Mouse (Mus musculus): ENCODE results near the gene Gprc5b.

Gene Gprc5b

DNA sequence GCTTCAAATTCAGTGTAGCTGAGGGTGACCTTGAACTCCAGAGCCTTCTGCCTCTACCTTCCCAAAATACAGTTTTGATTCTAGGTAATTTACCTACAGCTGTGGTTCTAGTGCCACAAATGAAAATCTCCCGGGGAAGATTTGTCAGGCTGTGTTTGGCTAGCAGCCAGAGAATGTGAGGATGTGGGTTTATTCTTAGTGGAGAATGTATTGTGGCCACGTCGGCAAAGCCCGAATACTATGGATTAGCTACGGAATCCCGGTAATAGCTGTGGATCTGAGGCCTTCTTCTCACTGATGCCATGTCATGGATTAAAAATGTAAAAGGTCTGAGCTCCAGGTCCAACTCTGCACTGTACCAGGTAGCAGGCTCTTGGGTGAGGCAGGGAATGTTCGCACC, 45.3 kb downstream of the Gprc5b start:
- DNase-seq (ENCODE audit: low spot score), result no peak

DNA sequence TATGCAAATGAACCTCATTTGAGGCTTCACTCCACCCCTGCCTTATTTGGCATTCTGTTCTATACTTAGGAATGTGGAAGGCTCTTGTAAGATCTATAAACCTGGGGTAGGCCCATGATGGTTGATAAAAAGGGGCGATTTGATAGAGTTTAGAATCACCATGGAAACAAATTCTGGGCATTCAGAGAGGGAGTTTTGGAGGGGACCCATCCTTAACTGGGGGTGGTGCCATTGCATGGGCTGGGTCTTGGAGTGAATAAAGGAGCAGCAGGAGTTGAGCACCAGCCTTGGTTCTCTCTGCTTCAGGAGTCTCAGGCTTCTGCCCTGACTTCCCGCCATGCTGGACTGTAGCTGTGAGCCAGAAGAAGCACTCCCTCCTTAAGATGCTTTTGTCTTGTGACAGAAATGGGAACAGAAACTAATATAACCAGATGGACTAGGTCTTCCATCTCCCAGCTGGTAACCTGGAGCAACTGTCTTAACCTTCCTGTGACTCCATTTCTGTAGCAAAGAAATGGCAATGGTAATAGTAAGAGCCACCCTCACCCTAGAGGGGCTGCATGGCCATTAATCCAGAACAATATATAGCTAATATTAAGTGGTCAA, 46.2 kb downstream of the Gprc5b start:
- no peak for DNase-seq (ENCODE audit: low spot score)

DNA sequence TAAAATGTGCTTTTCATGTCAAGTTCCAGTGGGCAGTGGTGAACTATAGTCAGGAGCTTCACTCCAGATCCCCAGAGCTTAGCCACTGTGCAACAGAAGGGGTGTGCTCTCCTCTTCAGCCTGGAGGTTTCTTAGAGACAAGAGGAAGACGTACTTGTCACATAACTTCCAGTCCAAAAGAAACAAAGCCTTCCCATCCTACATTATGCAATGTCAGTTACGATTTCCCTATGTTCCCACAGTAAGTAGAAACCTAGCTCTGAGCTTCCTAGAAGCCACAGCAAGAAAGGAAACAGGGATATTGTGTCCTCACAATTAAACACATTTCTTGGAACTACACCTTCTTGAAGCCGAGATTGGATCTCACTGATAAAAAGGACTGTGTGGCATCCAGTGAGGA, 47.8 kb downstream of the Gprc5b start:
- DNase-seq (ENCODE audit: low spot score), result no peak

DNA sequence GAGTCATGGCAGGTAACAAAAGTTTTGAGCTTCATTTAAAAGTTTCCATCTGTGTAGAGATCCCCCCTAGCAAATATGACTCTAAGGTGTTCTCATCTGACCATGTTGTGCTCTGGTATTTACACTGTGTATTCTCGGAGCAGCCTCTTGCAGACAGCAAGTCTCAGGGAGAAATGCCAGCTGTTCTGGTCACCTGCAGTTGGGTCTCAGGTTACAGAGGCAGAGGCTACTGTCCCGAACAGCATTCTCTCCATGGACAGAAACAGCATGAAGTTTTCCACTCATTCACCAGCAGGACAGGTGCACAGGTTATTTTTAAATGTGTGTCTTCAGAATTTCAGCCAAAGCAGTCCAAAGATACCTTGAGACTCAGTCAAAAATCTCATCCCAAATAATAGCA, 50.1 kb downstream of the Gprc5b start:
- no peak for DNase-seq (ENCODE audit: low spot score)

DNA sequence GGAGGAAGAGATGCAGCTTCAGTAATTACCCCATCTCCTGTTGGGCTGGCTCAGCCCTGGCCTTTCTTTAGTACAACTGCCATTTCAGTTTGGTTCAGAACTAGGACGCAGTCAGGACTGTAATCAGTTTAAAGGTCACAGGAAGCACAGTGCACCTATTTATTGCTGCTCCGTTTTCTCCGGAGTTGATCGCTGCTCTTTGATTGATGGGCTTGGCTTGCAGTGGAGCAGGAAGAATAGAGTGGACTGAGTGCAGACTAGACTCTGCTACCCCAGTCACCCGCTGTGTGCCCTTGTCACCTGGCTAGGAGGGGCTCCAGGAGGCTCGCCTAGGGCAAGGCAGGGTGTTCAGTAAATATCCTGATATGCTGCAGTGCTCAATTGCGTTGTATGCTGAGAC, 51.8 kb downstream of the Gprc5b start:
- DNase-seq (ENCODE audit: low spot score), result no peak

DNA sequence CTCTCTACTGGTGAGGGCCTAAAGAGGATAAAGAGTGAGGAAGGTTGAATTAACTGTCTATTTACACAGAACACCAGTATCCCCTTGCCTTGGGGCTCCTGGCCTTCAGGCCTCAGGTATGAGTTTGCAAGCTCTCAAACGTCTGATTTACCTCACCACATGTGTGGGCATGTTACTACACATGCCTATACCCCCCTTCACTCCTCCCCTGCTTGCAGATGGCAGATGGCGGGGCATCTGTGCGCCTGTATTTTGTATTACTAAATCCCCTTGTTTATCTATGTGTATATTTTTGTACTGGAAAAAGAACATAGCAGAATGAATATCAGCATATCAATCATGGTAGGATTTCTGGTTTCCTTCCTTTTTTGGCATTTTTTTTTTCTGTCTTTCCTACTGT, 52.7 kb downstream of the Gprc5b start:
- DNase-seq (ENCODE audit: low spot score), result no peak

DNA sequence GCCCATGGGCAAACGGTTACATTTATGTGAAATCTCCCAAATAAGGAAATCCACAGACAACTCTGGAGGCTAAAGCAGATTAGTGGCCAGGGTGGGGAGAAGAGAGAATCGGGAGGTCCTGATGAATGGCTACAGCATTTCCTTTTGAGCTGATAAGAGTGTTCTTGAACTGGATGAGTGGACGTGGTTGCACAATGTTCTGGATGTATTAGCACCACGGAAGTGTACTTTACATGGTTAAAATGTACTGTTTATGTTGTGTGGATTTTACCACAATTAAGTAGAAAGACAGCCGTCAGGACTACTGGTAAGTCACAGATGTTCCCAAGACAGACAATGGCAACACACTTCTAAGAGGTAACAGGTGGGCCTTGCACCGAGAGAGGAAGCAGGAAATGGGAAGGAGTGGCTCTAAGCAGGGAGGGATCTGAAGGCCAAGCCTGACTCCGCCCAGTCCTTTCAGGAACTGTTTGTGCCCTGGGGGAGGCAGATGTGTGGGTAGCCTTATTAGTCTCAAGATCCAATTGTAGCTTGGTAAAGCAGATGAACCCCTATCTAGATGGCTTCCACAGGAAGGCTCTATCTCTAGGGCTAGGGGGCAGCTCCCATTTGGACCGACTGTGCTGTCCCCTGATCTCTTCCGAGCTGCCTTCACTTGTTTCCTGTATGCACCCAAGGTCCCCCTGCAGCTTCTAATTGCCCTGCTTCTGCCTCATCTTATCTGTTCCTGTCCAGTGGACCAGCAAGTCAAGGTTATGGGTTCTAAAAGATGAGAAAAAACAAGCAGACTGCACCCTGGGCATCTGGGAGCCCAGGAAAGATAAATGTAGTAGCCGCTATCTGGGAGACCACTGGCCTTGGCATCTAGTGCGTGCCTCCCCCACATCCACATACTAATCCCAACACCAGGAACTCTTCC, 57.3 kb downstream of the Gprc5b start:
- DNase-seq (ENCODE audit: low spot score), result no peak

DNA sequence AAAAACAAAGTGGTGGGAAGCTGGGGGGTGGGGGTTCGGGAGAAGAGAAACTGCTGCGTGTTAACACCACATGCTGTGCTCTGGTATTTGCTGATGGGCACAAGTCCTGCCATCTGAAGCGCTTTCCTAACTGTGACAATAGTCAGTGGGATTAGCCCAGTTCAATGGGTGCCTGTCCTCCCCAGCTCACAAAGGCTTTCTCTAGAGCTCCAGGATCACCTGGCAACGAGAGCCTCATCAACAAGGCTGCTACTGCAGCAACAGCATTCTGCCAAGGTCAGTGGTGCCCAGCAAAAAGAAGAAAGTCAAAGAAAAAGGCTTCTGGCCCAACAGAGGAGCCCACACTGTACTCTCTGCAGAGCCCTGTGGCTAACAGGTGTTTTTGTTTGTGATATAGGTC, 58.2 kb downstream of the Gprc5b start:
- no peak for DNase-seq (ENCODE audit: low spot score)

DNA sequence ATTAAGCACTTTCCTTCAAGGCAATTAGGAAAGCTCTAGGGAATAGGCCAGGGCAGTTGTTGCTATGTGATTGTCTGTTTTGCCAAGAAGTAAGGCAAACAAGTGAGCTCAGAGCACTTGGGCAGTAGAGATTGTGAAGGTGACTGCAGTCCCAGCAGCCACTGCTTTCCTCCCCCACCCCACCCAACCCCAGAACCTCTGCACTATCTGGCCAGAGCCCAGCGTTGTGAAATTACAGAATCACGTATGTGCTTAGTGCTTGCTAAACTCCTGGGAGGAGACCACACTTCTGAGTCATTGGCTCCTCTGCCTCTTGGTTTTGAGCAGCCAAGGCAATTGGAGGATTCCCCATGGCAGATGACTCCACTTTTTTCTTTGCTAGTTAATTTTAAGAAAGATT, 59.7 kb downstream of the Gprc5b start:
- peak; percentile 64 for DNase-seq (ENCODE audit: low spot score)

DNA sequence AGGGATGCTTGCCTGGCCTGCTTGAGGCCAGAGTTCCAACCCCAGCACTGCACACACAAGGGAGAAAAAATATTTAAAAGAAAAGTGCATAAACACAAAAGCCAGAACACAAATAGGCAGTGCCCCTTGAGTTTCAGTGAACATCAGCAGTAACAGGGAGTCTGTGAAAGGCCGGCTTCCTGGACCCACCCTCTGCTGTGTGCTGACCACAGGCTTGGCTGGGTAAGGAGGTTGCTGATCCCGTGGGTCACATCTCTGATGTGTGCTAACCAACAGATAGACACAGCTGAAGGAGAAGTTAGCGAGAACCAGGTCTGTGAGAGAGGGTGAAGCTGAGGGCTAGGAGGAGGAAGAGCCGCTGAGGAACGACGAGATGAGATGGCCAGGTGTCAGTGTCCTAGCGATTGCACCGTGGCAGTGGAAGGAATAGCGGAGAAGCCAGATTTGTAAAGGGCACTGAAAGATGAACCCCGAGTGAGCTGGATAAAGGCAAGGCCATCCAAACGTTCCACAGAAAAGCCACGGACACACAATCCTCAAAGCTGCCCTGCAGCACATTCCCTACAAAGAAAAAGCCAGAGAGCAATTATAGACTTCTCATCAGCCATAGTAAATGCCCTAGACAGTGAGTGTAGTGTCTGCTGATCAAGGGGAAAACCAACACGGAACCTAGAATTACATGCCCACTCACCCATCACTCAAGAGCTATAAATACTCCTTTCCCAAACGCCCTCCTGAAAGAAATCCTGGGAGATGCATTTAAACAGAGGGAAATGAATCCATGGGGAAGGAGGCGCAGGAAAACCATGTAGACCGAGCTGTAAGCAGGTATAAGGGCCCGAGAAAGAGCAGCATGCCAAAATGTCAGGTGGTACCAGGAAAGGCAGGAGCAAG, 63.3 kb downstream of the Gprc5b start:
- DNase-seq (ENCODE audit: low spot score), result no peak

DNA sequence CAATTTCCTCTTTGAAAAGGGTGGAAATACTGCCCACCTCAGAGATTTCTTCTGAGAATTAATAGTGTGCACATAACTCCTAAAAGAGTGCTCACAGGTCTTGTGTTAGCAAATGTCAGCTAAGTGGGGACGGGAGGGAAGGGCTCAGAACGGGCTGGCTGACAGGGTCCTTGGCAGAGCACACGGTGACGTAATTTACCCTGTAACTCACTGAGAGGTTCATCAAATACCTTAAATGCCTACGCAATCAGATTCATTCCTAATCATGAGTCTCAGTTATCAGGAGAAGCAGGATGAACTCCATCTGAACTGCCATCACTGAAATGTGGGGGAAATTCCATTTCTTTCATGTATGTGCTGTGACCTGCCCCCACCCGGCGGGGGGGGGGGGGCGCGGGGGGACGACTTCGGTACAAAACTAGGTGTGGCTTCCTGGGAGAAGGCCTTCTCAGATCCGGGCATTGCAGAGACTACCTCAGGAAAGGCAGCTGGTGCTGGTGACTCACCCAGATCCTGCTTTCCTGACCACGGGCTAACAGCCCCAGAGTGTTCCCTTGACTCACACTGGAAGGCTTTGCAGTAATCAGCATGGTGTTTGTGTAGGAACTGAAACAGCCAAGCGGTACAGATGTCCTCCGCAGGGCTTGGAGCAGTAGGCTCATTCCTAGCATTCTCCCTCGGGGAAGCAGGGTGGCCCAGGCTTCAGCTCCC, 65.3 kb downstream of the Gprc5b start:
- DNase-seq (ENCODE audit: low spot score), result peak; percentile 38

DNA sequence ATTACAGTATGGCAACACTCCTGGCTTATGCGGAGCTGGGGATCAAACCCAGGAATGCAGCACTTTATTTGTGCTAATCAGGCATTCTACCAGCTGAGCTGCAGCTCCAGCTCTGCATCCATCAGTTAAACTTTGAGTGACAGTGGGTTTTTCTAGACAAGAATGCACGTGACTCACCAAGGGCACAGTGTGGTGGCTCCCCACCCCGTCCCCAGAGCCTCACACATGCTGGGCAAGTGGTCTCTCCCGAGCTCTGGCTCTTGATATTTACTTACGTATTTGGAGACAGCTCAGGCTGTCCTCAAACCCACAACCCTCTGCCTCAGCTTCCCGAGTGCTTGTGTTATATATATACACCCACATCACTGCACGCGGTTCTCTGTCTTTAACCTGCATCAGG, 66.1 kb downstream of the Gprc5b start:
- DNase-seq (ENCODE audit: low spot score), result no peak

DNA sequence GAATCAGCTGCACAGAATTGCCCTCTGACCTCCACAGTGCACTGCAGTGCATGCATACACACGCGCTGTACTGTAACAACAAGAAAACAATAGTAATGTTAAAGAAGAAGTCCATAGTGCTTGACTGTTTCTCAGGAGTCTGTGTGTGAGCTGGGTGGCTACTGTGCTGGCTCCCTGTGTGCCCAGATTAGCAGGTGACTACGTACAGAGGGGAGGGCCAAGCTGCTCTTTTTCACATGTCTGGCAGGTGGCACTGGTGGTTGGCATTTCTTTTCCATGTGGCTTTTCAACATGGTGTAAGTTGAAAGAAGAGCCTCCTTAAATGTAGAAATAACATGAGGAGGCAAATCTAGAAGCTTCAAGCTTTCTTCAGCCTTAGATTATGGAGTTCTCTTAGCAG, 66.7 kb downstream of the Gprc5b start:
- no peak for DNase-seq (ENCODE audit: low spot score)

DNA sequence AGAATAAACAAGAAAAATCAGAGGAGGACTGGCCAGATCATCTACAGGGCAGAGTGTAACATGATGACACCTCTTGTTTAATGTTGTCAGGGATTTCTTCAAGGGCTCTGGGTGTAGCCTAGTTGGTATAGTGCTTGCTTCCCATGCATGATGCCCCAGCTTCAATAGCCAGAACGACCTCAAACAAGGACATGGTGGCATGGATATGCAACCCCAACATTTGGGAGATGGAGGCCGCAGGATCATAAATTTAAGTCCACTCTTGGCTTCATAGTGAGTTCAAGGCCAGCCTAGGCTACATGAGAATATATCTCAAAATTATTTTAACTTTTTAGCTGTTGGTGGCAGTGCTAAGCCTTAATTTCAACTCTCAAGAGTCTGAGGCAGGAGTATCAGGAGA, 67.7 kb downstream of the Gprc5b start:
- DNase-seq (ENCODE audit: low spot score), result no peak

DNA sequence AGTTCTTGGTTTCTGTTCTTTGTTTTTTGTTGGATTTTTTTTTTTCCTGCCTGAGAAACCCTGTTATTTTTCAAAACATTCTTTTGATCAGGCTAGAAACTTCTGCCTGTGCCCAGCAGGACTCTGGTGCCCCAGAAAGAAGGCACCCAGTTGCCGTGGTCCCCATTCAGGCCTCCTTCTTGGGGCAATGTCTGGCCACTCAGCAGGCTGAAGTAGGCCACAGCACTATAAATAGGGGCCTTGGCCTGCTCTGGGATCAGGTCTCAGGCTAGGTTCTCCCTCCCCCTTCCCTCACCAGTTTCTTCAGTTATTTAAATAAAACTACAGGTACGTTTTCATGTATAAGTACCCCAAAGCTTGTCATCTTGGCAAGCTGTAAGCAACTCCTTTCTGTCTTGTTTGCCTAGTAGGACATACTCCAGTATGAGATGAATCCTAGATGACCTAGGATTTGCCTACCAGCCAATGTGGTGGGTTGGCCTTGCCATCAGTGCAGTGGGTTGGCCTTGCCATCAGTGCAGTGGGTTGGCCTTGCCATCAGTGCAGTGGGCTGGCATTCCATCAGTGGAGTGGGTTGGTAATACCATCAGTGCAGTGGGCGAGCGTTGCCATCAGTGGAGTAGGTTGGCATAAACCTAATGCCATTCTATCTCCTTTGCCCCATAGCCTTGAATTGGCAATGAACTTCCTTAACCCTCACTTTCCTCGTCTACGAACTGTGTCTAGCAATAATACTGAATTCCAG, 68.3 kb downstream of the Gprc5b start:
- no peak for DNase-seq (ENCODE audit: low spot score)

DNA sequence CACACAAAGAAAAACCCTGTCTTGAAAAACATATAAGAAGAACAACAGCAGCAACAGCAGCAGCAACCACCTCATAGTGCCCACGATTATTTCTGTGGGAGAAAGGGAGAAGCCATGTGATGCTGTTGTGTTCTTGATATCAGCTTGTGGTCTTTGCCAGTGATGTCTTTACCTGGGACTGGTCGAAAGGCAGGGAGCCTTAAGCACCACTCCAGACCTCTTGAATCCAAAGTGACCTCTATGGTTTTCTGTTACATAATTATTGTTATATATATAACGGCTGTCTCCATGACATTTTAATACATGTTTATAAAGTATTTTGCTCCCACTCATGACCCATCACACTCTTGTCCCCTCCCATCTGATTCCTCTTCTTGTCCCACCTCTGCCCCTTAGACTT, 69.5 kb downstream of the Gprc5b start:
- DNase-seq (ENCODE audit: low spot score), result no peak

DNA sequence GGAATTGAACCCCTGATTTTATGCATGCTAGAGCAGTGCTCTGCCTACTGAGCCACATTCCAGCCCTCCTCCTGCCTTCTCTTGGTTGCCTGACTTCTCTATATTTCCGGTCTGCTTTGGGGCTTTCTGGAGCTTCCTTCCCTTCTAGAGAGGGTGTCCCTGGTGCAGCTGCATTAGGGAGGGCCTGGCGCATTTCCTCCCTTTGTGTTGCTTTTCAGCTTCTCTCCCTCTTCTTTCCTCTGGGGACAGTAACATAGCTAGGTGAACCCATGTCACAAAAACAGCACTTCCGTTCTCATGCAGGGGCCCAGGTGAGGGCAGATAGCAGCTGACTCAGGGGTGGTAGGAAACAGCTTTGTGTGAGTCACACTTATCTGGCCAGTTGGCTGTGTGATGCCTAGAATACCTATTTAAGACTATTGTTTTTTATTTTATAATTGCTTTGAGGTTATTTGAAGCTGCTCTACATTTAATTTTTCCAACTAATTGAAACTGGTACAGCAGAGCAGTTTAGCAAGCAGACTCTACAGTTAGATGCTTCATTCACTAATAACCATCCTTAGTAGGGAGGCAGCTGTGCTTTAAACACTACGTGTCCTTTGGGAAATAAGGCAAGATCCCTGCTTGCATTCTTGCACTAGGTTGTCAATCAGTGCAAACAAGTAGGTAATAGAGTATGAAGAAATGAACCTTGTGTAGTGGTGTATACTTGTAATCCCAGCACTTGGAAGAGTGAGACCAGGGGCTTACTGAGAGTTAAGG, 72.4 kb downstream of the Gprc5b start:
- no peak for DNase-seq (ENCODE audit: low spot score)
